Mouse (Mus musculus) lung, adult 2 months (tissue): ENCODE data around the gene Ptprg. TPM values are rescaled to one million over a fixed set of nuclear protein-coding genes. Genes with fewer than 3 reads are reported as not detected.

Experiments
- DNase-seq: peaks from one replicate; pipeline ENCODE4 v3.0.0; 2022
- H3K4me1 ChIP-seq: fragments of 200-500 bp; 2 replicates; pipeline ENCODE4 v1.6.1; 2011; ENCODE audit warnings: low read length; ENCODE audit not compliant: control insufficient read depth, insufficient read depth
- H3K4me3 ChIP-seq: fragments of 200-500 bp; replicated peaks from 2 replicates; pipeline ENCODE3; 2011; ENCODE audit warnings: low read depth, mild to moderate bottlenecking, control low read depth, low read length; ENCODE audit errors: extremely low read depth
- CTCF ChIP-seq: fragments of 200-500 bp; IDR thresholded peaks from 2 replicates; pipeline ENCODE4 v1.5.1; 2011; ENCODE audit warnings: mild to moderate bottlenecking, low read length, control low read depth; ENCODE audit not compliant: insufficient read depth
- POLR2A ChIP-seq: fragments of 200-500 bp; IDR thresholded peaks from 2 replicates; pipeline ENCODE4 v1.6.1; 2011; ENCODE audit warnings: low read depth, mild to moderate bottlenecking, control low read depth, low read length, borderline replicate concordance; ENCODE audit errors: extremely low read depth
- WGBS: fragments of 180-500 bp; shearing (Covaris S2); methylation state at CpG from one replicate; pipeline ENCODE4 v1.1.7; 2018; 5-methylcytosine and 5-hydroxymethylcytosine counted together
- polyA plus RNA-seq: library from polyadenylated mRNA; depleted of rRNA; stranded (reverse); fragments of >200 nt; gene quantifications from 2 replicates; pipeline ENCODE4 v1.2.3, GENCODE M21; 2012

The Ptprg gene
- polyA plus RNA-seq, 1 experiment: 79.9 TPM

- no peak for DNase-seq
- WGBS: 92% methylated on average over 16 of the region's 16 CpGs
- TF ChIP-seq CTCF (no peak), POLR2A (no peak)
- Histone ChIP-seq H3K4me1 (no peaks in the 10 kb centered on the region), H3K4me3 (no peak overlapping the region)
These were observed 472.7 kb downstream of the Ptprg start for GRCm38 (mm10) chr14:12025812-12026728.

GRCm38 (mm10) chr14:12027247-12027646 is 473.9 kb downstream of the Ptprg start:
- 76% methylated on average over 8 of the region's 8 CpGs for WGBS
- TF ChIP-seq POLR2A (no peak), CTCF (no peak)
- H3K4me1 ChIP-seq: no peaks in the 10 kb centered on the region
- DNase-seq: no peak
- H3K4me3 ChIP-seq: no peak overlapping the region

- no peak for DNase-seq
- no peak overlapping the region for H3K4me3 ChIP-seq
- WGBS: 57% methylated on average over 2 of the region's 2 CpGs
- no peak for TF ChIP-seq POLR2A
- H3K4me1 ChIP-seq: no peaks in the 10 kb centered on the region; the same call in 1 of the 2 replicates
These were observed 476.6 kb downstream of the Ptprg start for GRCm38 (mm10) chr14:12029926-12030325.

- TF ChIP-seq POLR2A (no peak), CTCF (no peak)
- no peak for DNase-seq
- WGBS: 77% methylated on average over 11 of the region's 11 CpGs
These were observed 483.4 kb downstream of the Ptprg start for GRCm38 (mm10) chr14:12036530-12037283.

GRCm38 (mm10) chr14:12039743-12040142 is 486.4 kb downstream of the Ptprg start:
- TF ChIP-seq CTCF (no peak), POLR2A (no peak)
- no peaks in the 10 kb centered on the region; the same call in none of the 2 replicates for H3K4me1 ChIP-seq
- H3K4me3 ChIP-seq: no peak overlapping the region
- 83% methylated on average over 3 of the region's 3 CpGs for WGBS
- DNase-seq: no peak

More at GRCm38 (mm10) chr14:12036530-12037283, 483.4 kb downstream of the Ptprg start:
- Histone ChIP-seq H3K4me3 (no peak overlapping the region), H3K4me1 (no peaks in the 10 kb centered on the region; the same call in none of the 2 replicates)

- 94% methylated on average over 6 of the region's 6 CpGs for WGBS
- H3K4me1 ChIP-seq: no peaks in the 10 kb centered on the region
- H3K4me3 ChIP-seq: no peak overlapping the region
- TF ChIP-seq POLR2A: no peak
- no peak for TF ChIP-seq CTCF
- no peak for DNase-seq
These were observed 488.2 kb downstream of the Ptprg start for GRCm38 (mm10) chr14:12041566-12041965.

- H3K4me3 ChIP-seq: no peak overlapping the region
- TF ChIP-seq POLR2A (no peak), CTCF (no peak)
- WGBS: 73% methylated on average over 3 of the region's 3 CpGs
- no peak for DNase-seq
- H3K4me1 ChIP-seq: no peaks in the 10 kb centered on the region
These were observed 493.0 kb downstream of the Ptprg start for GRCm38 (mm10) chr14:12046226-12046882.

- Histone ChIP-seq H3K4me3 (no peak overlapping the region), H3K4me1 (no peaks in the 10 kb centered on the region)
- TF ChIP-seq POLR2A (no peak), CTCF (no peak)
- no peak for DNase-seq
- WGBS: 97% methylated on average over 4 of the region's 4 CpGs
These were observed 494.3 kb downstream of the Ptprg start for GRCm38 (mm10) chr14:12047637-12048036.

- Histone ChIP-seq H3K4me3 (no peak overlapping the region), H3K4me1 (peaks cover 7% of the 10 kb centered on the region)
- no peak for DNase-seq
- WGBS: 82% methylated on average over 5 of the region's 5 CpGs
- TF ChIP-seq CTCF: no peak
- TF ChIP-seq POLR2A: no peak
These were observed 503.7 kb downstream of the Ptprg start for GRCm38 (mm10) chr14:12056912-12057524.
